In genomic region chr1:86395897-86396296, GRCm38 (mm10) we compare ENCODE assay signal across 24 mouse cellular contexts. TPM values are rescaled to one million over a fixed set of nuclear protein-coding genes. Genes with fewer than 3 reads are reported as not detected.
DNase-seq lines count a peak whose midpoint lies in the region; ATAC-seq and TF ChIP-seq lines count a peak whose summit lies in the region.
"Had no signal": no experiment of that assay in that cellular context is flagged by ENCODE, and none has a peak within 500 bp of the region (broad histone marks: within the 10 kb centered on the region; RNA-seq: fewer than 3 reads in every experiment).

No protein-coding gene starts in this region.

- peak; percentile 19 for TF ChIP-seq RAD21 in CH12.LX (IDR thresholded peaks at IDR 0.05; ENCODE audit: low read depth, low read length)

- H3K9ac ChIP-seq in kidney, postnatal 0 days (ENCODE audit: low read depth, low read length), result no peak overlapping the region
- H3K9ac ChIP-seq in CH12.LX (ENCODE audit: insufficient read depth, low read depth), result no peak overlapping the region
- H3K9ac ChIP-seq: hindbrain, embryonic 15.5 days; limb, embryonic 12.5 days had no signal

- dilution Hi-C loops in CH12.LX (cut with MboI; ENCODE audit: extremely low pct_ligation_motif_present, extremely low pct_unique_long_range_greater_than_20kb, low sequenced_read_pairs), result no loop called here

- H3K4me3 ChIP-seq in kidney, postnatal 0 days (replicated peaks; ENCODE audit: low read depth, low read length), result no peak overlapping the region
- no peak overlapping the region for H3K4me3 ChIP-seq in CH12.LX (replicated peaks in 1 of 3; ENCODE audit: low read depth in 2 of 3, low read length in 2 of 3, poor library complexity in 1 of 3)
- H3K4me3 ChIP-seq: hindbrain, embryonic 15.5 days; limb, embryonic 12.5 days had no signal

- no peak for DNase-seq in kidney, postnatal 0 days (ENCODE audit: low spot score)
- no peak for DNase-seq in kidney, postnatal 10 days
- DNase-seq in 416B (ENCODE audit: low read depth), result peak; percentile 62
- peak; percentile 27 for DNase-seq in CH12.LX (ENCODE audit: extremely low read depth)
- DNase-seq in ZHBTc4 (ENCODE audit: low read depth, low spot score), result peak; percentile 81
- no peak for DNase-seq in adrenal gland, postnatal 14 days
- DNase-seq in right cerebral cortex, postnatal 4 days, result no peak
- DNase-seq: cerebellum, adult 8-10 months; kidney, adult 9 months; lung, adult 18-20 months; thymus, postnatal 14 days had no signal

- peak; percentile 46 for TF ChIP-seq CTCF in kidney, postnatal 0 days (IDR thresholded peaks at IDR 0.05; ENCODE audit: low read depth)
- peak; percentile 11 to 45 for TF ChIP-seq CTCF in CH12.LX (conservative IDR thresholded peaks at IDR 0.05 in 1 of 2, IDR thresholded peaks at IDR 0.05 in 1 of 2; ENCODE audit: low read depth in 2 of 2, low read length in 2 of 2)

- no peaks in the 10 kb centered on the region for H3K27me3 ChIP-seq in kidney, postnatal 0 days (ENCODE audit: insufficient read depth, low read length)
- no peaks in the 10 kb centered on the region for H3K27me3 ChIP-seq in CH12.LX (replicated peaks)
- H3K27me3 ChIP-seq: hindbrain, embryonic 15.5 days; limb, embryonic 12.5 days had no signal

- WGBS in kidney, postnatal 0 days, result 75% methylated on average over 7 of the region's 7 CpGs

- no peaks in the 10 kb centered on the region for H3K9me3 ChIP-seq in kidney, postnatal 0 days (replicated peaks; ENCODE audit: low read length)
- no peaks in the 10 kb centered on the region for H3K9me3 ChIP-seq in CH12.LX (replicated peaks; ENCODE audit: low read length)
- H3K9me3 ChIP-seq: hindbrain, embryonic 15.5 days; limb, embryonic 12.5 days had no signal

- in situ Hi-C loops in CH12.LX (cut with MboI; ENCODE audit: low pct_ligation_motif_present, low pct_unique_long_range_greater_than_20kb, low sequenced_read_pairs), result loop anchor here (5.0 kb wide), 1 partner anchor 41 kb away; no protein-coding TSS in a partner anchor

- H3K36me3 ChIP-seq in kidney, postnatal 0 days (ENCODE audit: insufficient read depth, low read length), result no peaks in the 10 kb centered on the region
- H3K36me3 ChIP-seq in CH12.LX (replicated peaks in 1 of 2; ENCODE audit: control insufficient read depth in 1 of 2, insufficient read depth in 1 of 2, low read length in 1 of 2), result no peaks in the 10 kb centered on the region
- H3K36me3 ChIP-seq: hindbrain, embryonic 15.5 days; limb, embryonic 12.5 days had no signal

- ATAC-seq in kidney, postnatal 0 days (replicated peaks; ENCODE audit: low FRiP score, low read depth), result no peak
- ATAC-seq in megakaryocyte-erythroid progenitor cell, adult 5-6 weeks (replicated peaks; ENCODE audit: low FRiP score, low TSS enrichment, poor library complexity, severe bottlenecking), result no peak
- ATAC-seq: activated CD4-positive, CD25-positive, alpha-beta regulatory T cell, adult 4 months; forebrain, embryonic 14.5 days; midbrain, embryonic 16.5 days had no signal

- no peaks in the 10 kb centered on the region; the same call in 1 of the 2 replicates for H3K79me2 ChIP-seq in CH12.LX (replicated peaks; ENCODE audit: control insufficient read depth, extremely low read depth, insufficient read depth, poor library complexity, severe bottlenecking)

- no peaks in the 10 kb centered on the region for H3K4me1 ChIP-seq in kidney, postnatal 0 days (replicated peaks; ENCODE audit: insufficient read depth, low read length)
- peaks cover 0 to 25% of the 10 kb centered on the region in 2 experiments; a peak in 2 of 4 replicates for H3K4me1 ChIP-seq in CH12.LX (ENCODE audit: control insufficient read depth in 1 of 2, insufficient read depth in 2 of 2)
- H3K4me1 ChIP-seq: hindbrain, embryonic 15.5 days had no signal

- no peak overlapping the region for H3K4me2 ChIP-seq in kidney, postnatal 0 days (ENCODE audit: low read length)
- no peak overlapping the region for H3K4me2 ChIP-seq in CH12.LX (ENCODE audit: insufficient read depth, low read depth, poor library complexity, severe bottlenecking)
- H3K4me2 ChIP-seq: hindbrain, embryonic 15.5 days; limb, embryonic 12.5 days had no signal

- H3K27ac ChIP-seq in kidney, postnatal 0 days, result no peak overlapping the region
- H3K27ac ChIP-seq in CH12.LX (ENCODE audit: insufficient read depth, low read depth), result no peak overlapping the region
- H3K27ac ChIP-seq: hindbrain, embryonic 15.5 days; limb, embryonic 12.5 days had no signal

- TF ChIP-seq EP300 in CH12.LX (IDR thresholded peaks at IDR 0.05; ENCODE audit: low read length), result no peak

- TF ChIP-seq POLR2A in CH12.LX (IDR thresholded peaks at IDR 0.05; ENCODE audit: low read depth, low read length), result no peak

TF ChIP-seq in CH12.LX, 34 proteins besides CTCF, POLR2A, EP300 and RAD21:
- no peak for TF ChIP-seq NELFE (IDR thresholded peaks at IDR 0.05; ENCODE audit: low read depth, low read length)
- peak; percentile 58; the same call in 1 of the 2 replicates for TF ChIP-seq BHLHE40 (IDR thresholded peaks at IDR 0.05; ENCODE audit: low read depth, low read length)

RNA-seq across cellular contexts. Expression of gene Nmur1, which starts 30.1 kb away (rescaled TPM):
- not detected in 2 replicates for polyA plus RNA-seq in kidney, postnatal 0 days (2015; fragmentation: Nextera tagmentation; extraction: Ambion mirVana)
- total RNA-seq in CH12.LX (2012; rRNA removed) (0.13 TPM in 1 of 2 replicates, not detected in the other), CH12.LX (2014; rRNA removed) (not detected in 2 replicates)
- 0.16 TPM in 1 of 2 replicates, not detected in the other for polyA plus RNA-seq in CH12.LX (2012; ENCODE audit: insufficient read length, low read depth)
- not detected in 2 replicates for total RNA-seq in adrenal gland, postnatal 14 days (2021)
- total RNA-seq in megakaryocyte-erythroid progenitor cell, adult 5-6 weeks (2014; fragmentation: Nextera tagmentation), result not detected in 2 replicates
- not detected in 2 replicates for total RNA-seq in megakaryocyte-erythroid progenitor cell, adult 5-6 weeks (2017)
- total RNA-seq: gastrocnemius, adult 18-20 months; heart, adult 8-10 months; layer of hippocampus, adult 18-20 months; left cerebral cortex, adult 18-20 months had no signal
- polyA plus RNA-seq: forebrain, embryonic 14.5 days; heart, postnatal 0 days; limb, embryonic 12.5 days; neural tube, embryonic 14.5 days had no signal

RNA-seq across cellular contexts. Expression of gene Tex44, which starts 30.2 kb away (rescaled TPM):
- polyA plus RNA-seq in kidney, postnatal 0 days (2015; fragmentation: Nextera tagmentation; extraction: Ambion mirVana), result not detected in 2 replicates
- total RNA-seq in CH12.LX (2012; rRNA removed) (not detected in 2 replicates), CH12.LX (2014; rRNA removed) (not detected in 2 replicates)
- not detected in 2 replicates for polyA plus RNA-seq in CH12.LX (2012; ENCODE audit: insufficient read length, low read depth)
- not detected in 2 replicates for total RNA-seq in adrenal gland, postnatal 14 days (2021)
- not detected in 2 replicates for total RNA-seq in megakaryocyte-erythroid progenitor cell, adult 5-6 weeks (2014; fragmentation: Nextera tagmentation)
- total RNA-seq in megakaryocyte-erythroid progenitor cell, adult 5-6 weeks (2017), result not detected in 2 replicates
- total RNA-seq: gastrocnemius, adult 18-20 months; heart, adult 8-10 months; layer of hippocampus, adult 18-20 months; left cerebral cortex, adult 18-20 months; megakaryocyte progenitor cell, adult 5-6 weeks had no signal
- polyA plus RNA-seq: activated CD4-positive, CD25-positive, alpha-beta regulatory T cell, adult 4 months; forebrain, embryonic 14.5 days; heart, postnatal 0 days; hindbrain, embryonic 15.5 days; limb, embryonic 12.5 days; midbrain, embryonic 16.5 days; neural tube, embryonic 14.5 days had no signal

RNA-seq across cellular contexts. Expression of gene Ncl, which starts 36.7 kb away (rescaled TPM):
- 295 and 332 TPM in 2 replicates for polyA plus RNA-seq in kidney, postnatal 0 days (2015; fragmentation: Nextera tagmentation; extraction: Ambion mirVana)
- total RNA-seq in CH12.LX (2012; rRNA removed), result 359 and 490 TPM in 2 replicates
- 176 and 184 TPM in 2 replicates for total RNA-seq in CH12.LX (2014; rRNA removed)
- polyA plus RNA-seq in CH12.LX (2012; ENCODE audit: insufficient read length, low read depth), result 2,617 and 2,771 TPM in 2 replicates
- total RNA-seq in adrenal gland, postnatal 14 days (2021), result 330 and 396 TPM in 2 replicates
- total RNA-seq in megakaryocyte-erythroid progenitor cell, adult 5-6 weeks (2014; fragmentation: Nextera tagmentation), result 973 and 1,006 TPM in 2 replicates
- 1,472 and 1,577 TPM in 2 replicates for total RNA-seq in megakaryocyte-erythroid progenitor cell, adult 5-6 weeks (2017)

Comparison
In these comparisons a context has a peak if more than half of its experiments do, and no peak if none do; other contexts are left out.
1. DNase-seq: peak in 416B (single experiment), CH12.LX (single experiment) and ZHBTc4 (single experiment); none in kidney, postnatal 0 days (single experiment), kidney, postnatal 10 days (single experiment), adrenal gland, postnatal 14 days (single experiment) and right cerebral cortex, postnatal 4 days (single experiment).